Mouse (Mus musculus) spleen, adult 12 weeks (tissue): Measurements from ENCODE around the gene Hist1h3f.

ENCODE experiments used
- DNase-seq: peaks from one replicate; pipeline ENCODE4 v3.0.0; 2022; ENCODE audit warnings: low spot score

Hist1h3f gene

DNA sequence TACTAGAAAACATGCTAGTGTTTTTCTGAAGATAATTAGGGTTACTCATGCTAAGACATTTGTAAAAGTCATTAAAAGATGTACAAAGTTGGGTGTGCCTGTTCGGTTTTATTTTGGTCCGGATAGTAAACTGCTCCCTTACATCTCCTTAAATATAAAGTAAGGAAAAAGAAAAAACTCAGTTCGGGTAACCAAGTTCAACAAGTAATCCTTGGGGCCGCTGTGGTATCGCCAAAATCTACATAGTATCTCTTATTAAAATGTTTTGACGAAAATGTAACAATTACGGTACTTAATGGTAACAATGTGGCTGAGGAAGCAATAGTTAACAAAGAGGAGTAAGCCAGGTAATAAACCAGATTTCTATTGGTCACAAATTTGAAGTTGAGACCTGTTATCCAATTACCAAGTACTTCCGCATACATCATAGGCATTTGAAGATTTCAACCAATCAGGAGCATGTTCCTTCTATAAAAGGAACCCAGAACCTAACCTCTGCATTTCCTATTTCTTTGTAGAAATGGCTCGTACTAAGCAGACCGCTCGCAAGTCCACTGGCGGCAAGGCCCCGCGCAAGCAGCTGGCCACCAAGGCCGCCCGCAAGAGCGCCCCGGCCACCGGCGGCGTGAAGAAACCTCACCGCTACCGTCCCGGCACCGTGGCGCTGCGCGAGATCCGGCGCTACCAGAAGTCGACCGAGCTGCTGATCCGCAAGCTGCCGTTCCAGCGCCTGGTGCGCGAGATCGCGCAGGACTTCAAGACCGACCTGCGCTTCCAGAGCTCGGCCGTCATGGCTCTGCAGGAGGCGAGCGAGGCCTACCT is at the start of gene Hist1h3f:
TSS of gene Hist1h3f (plus strand) at position 88 of the 822 bp plus-strand sequence.
- DNase-seq = peak; percentile 79

DNA sequence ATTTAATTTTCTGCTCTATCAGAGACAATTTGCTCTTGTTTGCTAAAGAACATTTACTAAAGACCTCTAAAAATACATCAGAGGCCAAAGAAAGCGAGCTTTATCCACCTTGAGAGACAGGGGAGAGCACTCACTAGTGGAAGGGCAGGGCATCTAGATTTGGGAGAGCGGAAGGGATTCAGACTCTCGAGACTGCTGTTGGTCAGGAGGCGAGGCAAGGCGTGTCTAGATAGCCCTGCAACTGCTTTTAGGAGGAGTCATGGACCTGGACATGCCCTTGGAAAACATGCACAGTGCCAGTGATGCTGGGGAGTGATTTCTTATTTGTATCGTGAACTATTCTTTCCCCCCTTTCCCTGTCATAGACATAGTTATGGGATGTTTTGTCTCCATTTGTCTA is 48.3 kb upstream of the Hist1h3f start:
- no peak for DNase-seq

DNA sequence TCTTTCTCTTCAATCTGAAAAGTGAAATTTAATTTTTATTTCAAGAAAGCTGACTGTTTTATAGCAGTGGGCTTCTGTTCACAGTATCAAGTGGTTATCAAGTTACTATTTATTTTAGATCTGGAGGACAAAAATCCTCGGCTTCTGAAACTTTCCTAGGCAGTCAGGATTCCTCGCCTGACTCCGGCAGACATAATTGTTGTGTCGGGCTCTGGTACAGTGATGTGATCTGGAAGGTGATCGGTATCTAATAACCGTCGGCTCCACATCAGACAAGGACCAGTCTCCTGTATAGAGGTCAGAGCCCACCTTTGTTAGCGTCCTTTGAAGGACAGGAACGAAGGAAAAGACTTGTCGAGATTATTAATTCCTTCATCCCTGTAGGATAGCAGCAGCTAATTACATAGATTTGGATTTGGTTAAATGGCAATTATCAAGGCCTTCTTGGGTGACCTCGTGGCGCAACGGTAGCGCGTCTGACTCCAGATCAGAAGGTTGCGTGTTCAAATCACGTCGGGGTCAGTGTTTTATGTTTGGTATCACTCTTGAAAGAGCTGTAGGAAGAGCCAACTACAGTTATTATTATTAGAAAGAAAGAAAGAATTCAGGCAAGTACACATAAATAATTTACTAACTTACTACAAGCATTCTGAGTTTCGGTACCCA is 46.1 kb upstream of the Hist1h3f start:
- no peak for DNase-seq

DNA sequence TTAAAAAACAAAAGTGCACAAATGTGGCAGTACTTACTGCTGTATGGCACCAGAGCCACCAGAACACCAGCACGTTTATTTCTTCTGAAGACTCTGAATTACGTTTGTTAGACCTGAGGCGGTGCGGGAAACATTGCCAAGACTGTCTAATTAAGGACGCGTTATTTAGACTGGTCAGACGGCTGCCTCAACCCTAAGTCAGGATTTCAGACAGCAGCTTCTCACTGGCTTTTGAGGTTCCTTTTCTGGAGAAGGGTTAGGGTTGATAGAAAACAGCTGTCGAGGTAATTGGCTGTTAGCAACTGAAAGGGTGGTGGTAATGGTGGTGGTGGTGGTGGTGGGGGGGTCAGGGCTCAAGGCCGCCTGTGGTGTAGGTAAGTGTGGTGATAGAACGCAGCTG is 45.2 kb upstream of the Hist1h3f start:
- DNase-seq = no peak

DNA sequence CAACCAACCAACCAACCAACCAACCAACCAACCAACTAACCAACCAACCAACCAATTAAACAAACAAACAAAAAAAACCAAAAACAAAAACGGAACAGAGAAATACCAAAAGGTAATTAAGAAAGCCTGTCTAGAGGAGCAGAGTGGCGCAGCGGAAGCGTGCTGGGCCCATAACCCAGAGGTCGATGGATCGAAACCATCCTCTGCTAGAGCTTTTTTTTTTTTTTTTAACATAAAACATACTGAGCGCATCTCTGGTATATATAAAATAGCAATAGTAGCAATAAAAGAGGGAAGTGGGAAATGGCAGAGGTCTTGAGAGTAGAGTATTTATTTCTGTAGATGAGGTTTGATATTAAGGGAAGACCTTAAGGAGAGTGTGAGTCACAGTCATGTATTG is 43.9 kb upstream of the Hist1h3f start:
- no peak for DNase-seq

DNA sequence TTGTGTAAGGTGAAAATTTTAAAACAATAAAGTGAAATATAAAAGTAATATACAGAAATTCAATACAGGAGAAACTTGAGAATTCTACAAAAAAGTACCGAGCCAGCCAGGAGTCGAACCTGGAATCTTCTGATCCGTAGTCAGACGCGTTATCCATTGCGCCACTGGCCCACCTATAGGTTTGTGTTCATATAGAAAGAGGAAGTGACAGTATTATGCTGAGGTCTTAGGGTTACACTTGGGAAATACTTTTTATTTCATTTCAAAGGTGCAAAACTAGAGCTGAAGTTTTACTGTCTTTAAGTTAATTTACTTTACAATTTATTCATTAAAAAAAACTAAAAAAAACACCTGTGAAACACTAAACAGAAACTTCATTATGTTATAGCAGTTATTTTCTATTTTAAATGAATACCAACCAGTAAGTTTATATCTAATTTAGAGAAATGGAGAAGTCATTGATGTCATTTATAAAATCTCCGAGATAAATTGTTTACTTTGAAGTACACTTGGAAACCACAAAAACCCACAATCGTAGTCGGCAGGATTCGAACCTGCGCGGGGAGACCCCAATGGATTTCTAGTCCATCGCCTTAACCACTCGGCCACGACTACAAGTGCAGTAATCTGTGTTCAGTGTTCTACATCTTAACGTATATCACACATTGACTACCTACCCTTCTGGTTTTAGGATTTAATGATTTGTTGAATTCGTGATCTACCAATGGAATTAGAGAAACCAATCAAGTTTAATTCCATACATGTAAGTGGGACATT is 43.2 kb upstream of the Hist1h3f start:
- peak; percentile 63 for DNase-seq

DNA sequence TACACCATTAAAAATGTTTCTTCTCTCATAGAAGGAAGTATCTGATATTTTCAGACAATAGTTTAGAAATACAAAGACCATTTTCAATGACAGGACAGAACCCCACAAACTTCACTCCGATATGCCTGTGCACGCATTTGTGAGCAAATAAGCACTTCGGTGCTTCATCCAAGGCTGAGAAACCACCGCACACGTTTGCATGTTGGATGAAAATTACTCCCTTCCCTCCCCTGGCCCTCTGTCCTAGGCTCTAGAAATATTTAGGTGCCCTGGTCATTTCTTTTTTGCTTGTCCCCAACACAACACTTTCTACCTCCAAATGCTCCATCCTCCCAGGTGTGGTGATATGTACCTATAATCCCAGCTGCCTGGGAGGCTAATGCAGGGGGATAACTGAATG is 42.3 kb upstream of the Hist1h3f start:
- no peak for DNase-seq

DNA sequence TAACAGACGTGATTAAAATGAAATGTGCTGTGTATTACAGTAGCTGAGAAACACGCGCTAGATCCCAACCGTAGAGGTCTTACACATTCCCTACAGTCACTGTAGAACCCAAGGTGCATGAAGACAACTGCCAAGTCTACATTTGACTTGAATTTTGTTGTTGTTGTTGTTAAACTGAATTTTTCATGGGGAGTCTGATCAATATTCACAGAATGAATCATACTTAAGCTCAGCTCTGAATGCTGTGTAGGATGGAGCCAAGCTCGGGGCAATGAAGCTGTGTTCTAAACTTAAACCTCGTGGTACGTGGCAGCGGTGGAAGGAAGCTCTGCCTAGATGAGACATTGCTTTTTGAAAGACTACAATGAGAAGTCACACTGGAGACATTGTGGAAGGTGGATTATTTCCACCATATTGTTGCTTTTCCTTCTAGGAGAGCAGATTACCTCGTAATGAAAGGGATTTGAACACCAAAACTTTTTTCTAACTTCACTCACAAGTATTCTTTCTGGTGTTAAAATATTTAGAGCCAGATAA is 41.8 kb upstream of the Hist1h3f start:
- DNase-seq = no peak

DNA sequence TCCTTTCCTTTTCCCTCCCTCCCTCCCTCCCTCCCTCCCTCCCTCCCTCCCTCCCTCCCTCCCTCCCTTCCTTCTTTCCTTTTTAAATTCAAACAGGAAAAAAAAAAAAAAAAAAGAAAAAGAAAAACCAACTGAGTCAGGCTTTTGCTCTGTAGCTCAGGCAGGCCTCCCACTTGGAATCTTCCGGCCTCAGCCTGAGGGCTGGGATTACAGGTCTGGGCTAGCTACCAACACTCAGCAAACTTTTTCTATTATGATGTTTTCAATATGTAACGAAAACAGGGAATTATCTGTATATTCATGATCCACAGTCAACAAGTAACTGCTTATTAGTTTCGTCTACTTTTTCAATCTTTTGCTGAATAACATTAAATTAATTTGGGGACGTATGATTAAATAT is 40.9 kb upstream of the Hist1h3f start:
- DNase-seq = no peak

DNA sequence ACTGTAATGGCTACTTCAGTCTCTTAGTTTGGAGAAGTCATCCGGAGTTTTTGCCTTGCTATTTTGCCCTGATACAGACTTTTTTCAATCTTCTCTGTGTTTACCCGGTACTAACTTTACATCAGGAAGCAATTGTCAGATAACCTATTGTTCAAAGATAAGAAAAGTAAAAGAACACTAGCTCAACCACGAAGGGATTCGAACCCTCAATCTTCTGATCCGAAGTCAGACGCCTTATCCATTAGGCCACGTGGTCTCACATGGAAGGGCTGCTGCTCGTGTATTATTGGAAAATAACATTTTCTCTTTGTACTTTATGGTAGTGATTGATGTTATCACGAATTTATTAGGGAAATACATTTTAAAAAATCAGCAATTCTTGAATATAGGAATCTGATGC is 40.1 kb upstream of the Hist1h3f start:
- no peak for DNase-seq

DNA sequence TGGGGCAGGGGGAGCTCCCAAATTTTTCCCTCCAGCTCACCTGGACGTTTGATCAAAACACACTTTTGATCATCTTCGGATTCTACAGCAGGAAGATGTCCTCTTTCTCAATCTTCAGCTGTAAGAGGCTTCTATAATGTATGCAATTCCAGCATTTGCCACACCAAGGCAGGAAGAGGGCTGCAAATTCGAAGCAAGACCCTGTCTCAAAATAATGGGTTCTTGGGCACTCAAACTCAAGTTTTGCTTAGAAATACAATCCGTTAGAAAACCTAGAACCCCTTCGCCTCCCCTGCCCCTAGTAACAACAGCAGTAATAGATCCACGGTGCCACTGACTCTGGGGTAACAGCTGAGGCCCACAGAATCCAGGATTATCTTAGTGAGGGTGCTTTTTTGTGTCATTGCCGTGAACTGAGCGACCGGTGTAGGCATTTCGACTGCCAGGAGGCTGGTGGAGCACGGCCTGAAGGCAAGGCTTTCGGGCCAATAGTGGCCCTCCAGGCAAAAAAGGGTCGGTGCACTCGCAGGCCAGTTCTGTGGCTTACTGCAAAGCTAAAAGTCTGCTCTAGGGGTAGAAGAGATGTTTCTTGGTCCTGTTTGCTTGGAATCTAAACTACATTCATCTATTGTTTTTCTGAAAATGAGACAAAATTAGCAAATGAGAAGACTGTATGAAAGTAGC is 38.0 kb upstream of the Hist1h3f start:
- no peak for DNase-seq

DNA sequence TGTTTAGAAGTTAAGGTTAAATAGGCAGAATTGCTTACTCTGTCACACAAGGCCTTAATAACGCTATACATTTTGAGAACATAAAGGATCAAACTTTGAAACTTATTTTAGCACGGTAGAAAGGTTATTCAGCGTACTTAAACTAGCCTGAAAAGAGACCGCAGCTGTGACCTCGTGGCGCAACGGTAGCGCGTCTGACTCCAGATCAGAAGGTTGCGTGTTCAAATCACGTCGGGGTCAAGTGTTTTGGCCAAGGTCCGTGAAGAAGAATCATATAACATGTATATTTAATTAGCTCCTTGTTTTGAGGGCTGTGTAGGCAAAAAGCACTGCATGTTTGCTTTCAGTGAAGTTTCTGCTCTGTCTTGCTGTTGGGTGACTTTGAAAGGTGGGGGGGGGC is 37.5 kb upstream of the Hist1h3f start:
- DNase-seq = peak; percentile 44

DNA sequence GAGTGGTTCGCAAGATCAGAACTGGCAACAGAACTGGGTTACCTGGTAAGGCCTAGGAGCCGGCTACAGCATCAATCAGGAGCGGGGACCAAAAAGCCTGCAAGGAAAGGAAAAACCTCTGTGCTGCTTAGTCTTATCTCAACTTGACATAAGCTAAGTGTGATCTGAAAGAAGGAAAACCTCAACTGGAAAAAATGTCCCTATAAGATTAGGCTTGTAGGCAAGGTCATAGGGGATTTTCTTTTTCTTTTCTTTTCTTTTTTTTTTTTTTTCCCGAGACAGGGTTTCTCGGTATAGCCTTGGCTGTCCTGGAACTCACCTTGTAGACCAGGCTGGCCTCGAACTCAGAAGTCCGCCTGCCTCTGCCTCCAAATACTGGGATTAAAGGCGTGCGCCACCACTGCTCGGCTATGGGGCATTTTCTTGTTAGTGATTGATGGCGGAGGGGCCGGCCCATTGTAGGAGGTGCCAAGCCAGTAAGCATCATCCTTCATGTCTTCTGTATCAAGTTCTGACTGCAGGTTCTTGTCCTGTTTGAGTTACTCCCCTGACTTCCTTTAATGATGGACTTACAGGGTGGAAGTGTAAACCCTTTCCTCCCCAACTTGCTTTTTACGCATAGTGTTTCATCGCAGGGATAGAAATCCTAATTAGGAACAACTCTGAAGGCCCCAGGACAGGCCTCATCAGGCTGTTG is 36.9 kb upstream of the Hist1h3f start:
- no peak for DNase-seq

DNA sequence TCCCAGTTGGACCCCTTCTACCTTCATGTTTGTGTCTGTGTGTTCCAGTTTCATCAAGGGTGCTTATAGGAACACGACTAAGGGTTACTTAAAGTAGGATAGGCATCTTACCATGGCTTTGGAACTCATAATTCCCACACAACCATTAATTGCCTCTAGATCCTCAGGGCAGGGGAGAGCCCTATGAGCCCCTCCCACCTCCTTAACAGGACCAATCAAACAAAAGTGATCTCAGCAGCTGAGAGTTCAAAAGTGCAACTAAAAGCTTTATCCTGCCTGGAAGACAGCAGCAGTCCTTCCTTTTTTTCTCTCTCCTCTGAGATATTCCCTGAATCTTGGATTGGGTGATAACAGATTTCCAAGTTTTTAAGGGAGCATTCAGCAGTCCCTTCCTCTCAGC is 33.7 kb upstream of the Hist1h3f start:
- DNase-seq = no peak

DNA sequence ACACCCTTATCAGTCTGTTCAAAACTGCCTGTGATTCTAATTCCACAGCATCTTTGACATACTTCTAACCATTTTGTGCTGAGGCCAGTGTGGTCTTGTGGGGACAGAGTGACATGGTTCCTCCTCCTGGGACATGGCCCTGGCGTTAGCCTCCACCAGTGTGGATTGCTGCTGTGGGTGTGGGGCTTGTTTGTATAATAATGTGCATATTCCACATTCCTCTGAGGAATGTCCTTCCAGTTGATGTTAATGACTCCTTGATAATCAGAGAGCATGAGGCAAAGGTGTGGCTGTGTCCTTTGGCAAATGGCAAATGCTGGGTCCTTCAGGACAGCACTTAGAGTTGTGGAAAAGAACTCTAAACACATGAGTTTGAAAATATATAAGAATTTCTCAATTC is 30.3 kb upstream of the Hist1h3f start:
- DNase-seq = no peak

DNA sequence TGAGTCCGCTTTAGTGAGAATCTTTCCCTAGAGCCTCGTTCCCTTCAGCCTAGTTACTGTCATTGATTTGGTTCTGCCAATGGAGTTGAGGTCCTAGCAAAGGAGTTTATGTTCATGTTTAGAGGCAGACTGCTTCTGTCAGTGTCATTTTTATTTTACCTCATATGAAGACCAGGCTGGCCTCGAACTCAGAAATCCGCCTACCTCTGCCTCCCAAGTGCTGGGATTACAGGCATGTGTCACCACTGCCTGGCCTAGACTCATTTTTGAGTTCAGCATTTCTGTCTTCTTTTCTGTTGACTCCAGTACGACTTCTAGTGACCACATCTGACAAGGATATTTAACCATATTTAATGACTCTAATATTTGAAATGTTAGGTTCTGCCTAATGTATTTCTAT is 28.6 kb upstream of the Hist1h3f start:
- no peak for DNase-seq

DNA sequence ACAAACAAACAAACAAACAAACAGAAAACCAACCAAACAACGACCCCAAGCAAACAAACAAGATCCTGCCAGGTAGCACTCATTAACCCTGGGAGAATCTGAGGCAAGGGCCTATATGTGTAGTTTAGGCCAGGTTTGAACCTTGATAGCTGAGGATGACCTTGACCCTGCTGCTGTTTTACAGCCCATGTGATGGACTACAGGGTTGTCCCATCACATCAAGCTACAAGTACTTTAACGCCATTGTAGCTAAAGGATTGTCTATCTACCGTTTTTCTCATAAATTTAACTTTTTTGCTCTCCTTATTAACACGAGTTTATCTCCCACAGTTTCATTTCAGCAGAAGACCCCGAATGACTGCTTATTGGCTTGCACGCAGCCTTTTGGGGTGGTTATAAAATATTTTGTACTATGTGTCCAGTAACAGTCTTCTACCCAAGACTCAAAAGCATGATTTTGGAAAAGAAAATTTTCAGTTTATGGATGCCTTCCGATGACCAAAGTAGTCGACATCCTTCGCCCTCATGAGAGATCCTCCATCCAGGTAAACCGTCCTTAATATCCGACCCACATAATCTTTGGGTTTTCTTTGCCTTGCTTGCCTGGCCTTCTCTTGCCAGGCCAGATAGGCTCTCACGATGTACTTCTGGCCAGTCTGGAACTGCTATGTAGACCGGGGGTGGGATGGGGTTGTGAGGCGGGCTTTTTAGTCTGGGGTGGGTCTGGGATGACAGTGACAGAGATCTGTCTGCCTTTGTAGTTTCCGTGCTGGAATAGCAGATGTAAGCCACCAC is 27.8 kb upstream of the Hist1h3f start:
- no peak for DNase-seq

DNA sequence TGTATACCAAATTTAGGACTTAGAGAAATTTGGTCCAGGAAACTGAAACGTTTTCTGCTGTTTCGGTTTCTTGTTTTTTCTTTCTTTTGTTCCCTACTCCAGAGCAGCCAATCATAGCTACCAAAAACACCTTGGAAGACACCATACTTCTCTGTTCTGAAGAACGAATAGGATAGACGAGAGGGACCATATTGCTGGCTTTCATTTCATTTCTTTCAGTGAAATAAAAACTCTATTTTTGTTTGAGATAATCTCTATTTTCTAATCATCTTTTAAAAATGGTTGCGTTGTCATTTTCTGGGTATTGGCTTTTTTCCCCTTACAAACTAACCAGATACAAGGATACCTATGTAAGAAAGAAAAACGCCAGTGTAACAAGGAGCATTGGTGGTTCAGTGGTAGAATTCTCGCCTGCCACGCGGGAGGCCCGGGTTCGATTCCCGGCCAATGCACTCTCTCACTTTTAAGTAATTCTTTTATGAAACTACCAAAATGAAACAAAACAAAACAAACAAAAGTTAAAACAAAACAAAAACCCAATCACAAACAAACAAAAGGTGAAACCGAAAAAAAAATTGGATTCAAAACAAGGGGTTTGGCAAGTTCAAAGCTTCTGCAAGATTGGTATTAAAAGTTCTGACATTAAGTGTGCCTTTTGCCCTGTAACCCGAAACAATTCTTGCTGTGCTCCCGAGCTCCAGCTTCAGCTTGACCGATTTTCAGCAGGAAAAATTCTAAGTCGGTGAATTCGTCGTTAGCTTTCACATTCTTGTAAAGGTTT is 26.8 kb upstream of the Hist1h3f start:
- peak; percentile 68 for DNase-seq

DNA sequence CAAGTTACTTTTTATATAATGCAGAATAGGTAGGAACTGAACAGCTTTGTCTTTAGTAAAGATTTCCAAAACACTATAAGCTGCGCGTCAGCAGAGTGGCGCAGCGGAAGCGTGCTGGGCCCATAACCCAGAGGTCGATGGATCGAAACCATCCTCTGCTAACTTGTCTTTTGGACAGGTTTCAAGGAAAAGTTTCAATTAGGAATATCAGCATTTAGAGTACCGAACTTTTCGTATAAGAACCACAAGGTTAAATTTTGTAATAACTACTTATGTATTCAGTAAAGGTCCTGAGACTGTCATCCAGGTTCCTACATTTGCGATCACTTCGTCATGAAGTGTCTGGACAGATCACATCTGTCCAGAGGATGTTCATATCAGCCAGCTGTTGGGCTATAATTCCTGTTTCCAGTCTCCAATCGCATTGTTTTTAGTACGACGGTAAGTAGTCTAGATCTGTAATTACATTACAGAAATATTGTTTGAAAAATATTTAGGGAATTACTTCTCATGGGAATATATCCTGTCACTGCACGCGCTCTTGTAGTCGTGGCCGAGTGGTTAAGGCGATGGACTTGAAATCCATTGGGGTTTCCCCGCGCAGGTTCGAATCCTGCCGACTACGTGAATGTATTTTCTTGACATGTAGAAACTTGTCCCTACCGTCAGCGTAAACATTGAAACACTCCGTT is 26.1 kb upstream of the Hist1h3f start:
- peak; percentile 92 for DNase-seq
